Mouse (Mus musculus) Muller cell, postnatal 12 days (primary cell): ENCODE results near the gene Tmem45a.
A peak's percentile ranks its signal among the peaks of the same experiment; 100 is the strongest.

Source experiments
- DNase-seq: peaks from one replicate; pipeline ENCODE4 v3.0.0-alpha.2; 2015; ENCODE audit errors: inconsistent ontology term

Tmem45a gene

GRCm38 (mm10) chr16:56798873-56799272, 87.1 kb downstream of the Tmem45a start:
- DNase-seq, result no peak

DNA sequence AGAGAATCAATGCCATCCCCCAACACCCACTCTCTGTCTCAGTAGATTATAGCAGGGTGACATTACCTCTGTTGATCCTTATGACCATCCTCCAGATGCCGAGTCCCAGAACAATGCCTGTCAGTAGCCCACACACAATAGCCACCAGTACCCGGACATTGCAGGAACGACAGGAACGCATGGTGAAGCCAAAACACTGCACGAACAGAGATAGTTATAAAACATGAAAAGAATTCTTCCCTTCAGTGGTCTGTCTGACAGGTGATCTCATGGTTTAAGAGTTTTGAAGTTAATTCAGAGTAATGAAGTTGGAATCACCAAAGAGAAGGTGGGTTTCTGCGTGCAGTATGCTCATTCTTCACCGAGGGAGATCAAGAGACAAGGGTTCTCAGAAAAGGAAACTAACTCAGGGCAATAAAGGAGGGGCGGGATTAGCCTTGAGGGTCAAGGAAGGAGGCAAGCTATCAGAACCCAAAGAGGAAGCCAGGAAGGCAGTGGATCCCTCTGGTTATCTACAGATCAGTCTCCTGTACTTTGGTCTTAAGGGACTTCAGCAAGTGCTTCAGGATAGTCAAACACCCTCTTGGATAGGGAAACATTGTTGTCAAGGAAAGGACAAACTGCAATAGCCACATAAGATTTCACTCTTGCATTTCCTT, 90.4 kb downstream of the Tmem45a start, which contains the start of gene Adgrg7:
Adgrg7 (minus strand) TSS at position 375 of the 659 bp plus-strand sequence.
- DNase-seq, result peak; percentile 90

GRCm38 (mm10) chr16:56794383-56795144, 91.4 kb downstream of the Tmem45a start:
- DNase-seq, result no peak

DNA sequence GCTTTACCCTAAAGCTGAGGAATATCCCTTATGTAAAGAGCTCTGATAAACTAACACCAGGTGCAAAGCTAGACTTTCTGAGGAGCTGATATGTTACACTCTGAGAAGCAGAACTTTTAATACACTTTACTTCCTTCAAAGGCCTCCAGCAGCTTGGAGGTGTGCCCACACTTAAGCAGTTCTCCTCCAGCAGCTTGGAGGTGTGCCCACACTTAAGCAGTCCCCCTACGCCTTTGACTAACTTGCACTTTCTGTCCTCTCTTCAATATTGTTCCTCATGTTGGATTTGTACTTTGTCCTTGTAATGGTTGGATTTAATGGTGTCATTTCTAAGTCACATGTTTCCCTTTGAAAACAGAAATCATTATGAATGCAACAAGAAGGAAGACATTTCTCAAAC, 92.2 kb downstream of the Tmem45a start:
- no peak for DNase-seq

- DNase-seq, result no peak
Measured at GRCm38 (mm10) chr16:56785943-56786342, 100.0 kb downstream of the Tmem45a start.

DNA sequence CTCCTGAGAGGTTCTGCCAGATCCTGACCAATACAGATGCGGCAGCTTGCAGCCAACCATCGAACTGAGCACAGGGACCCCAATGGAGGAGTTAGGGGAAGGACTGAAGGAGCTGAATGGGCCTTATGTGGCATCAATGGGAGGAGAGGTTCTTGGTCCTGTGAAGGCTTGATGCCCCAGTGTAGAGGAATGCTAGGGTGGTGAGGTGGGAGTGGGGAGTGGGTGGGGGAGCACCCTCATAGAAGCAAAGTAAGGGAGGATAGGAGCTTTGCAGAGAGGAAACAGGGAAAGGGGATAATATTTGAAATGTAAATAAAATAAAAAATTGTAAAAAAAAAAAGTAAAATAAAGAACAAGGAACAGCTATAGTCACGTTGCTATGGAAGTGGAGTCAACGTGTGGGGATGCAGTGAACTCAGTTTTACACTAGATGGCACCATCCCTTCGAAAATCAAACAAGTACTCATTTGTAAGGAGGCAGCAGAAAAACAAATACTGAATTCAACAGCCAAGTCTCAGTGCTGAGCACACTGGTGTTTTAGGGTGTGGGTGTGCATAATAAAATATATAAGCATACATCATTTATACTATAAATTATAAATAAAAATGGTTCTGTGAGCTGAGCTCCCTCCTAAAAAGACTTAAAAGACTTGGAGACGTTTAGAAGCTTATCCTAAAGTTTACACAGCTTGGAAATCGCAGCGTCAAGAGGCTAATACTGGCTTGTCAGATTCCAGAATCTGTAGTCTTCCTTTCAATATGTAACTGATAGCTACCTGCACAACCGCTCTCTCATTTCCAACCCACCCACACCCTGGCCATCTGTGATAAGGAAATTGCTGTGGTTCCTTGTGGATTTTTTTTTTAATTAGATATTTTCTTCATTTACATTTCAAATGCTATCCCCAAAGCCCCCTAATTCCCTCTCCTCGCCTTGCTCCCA, 114.5 kb downstream of the Tmem45a start:
- DNase-seq, result peak; percentile 39
